Comparison of ENCODE assay signal across 11 mouse cellular contexts in the genomic region with DNA sequence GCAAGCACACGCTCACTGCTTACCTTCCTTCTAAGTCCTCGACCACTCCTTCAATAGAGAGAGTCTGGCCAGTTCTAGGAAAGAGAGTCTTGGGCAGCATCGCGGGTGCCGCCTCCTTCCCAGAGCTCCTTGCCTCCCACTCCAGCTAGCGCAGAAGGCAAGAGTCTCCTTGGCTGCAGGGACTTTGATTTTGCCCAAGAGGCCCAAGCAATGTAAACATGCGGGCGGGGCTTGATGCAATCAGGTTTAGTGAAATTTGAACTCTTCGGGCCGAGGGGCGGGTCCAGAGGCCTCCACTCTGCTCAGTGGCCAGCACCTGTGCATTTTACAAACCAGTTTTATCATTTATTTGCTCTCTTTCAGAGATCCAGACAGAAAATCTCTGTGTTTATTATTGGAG.
DNase-seq lines count a peak whose midpoint lies in the region; ATAC-seq and TF ChIP-seq lines count a peak whose summit lies in the region.
"Had no signal": no experiment of that assay in that cellular context is flagged by ENCODE, and none has a peak within 500 bp of the region (broad histone marks: within the 10 kb centered on the region; RNA-seq: fewer than 3 reads in every experiment).

No protein-coding gene starts in this region.

- WGBS in heart, embryonic 13.5 days, result 38% methylated on average over 11 of the region's 11 CpGs
- 17% methylated on average over 11 of the region's 11 CpGs for WGBS in kidney, embryonic 15.5 days
- WGBS in liver, embryonic 15.5 days (ENCODE audit: insufficient replicate concordance), result 53% methylated on average over 11 of the region's 11 CpGs
- WGBS in stomach, embryonic 16.5 days, result 26% methylated on average over 11 of the region's 11 CpGs
- 95% methylated on average over 11 of the region's 11 CpGs for WGBS in thymus, adult 2 months

- TF ChIP-seq CTCF in thymus, adult 2 months (IDR thresholded peaks at IDR 0.05; ENCODE audit: borderline replicate concordance, control insufficient read depth, extremely low read depth, insufficient read depth, low read length, poor library complexity), result no peak

- no peak for TF ChIP-seq POLR2A in thymus, adult 2 months (IDR thresholded peaks at IDR 0.05; ENCODE audit: control insufficient read depth, extremely low read depth, insufficient read depth, low read length, poor library complexity)

- peaks cover 28% of the 10 kb centered on the region for H3K36me3 ChIP-seq in heart, embryonic 13.5 days
- H3K36me3 ChIP-seq in kidney, embryonic 15.5 days, result peaks cover 65% of the 10 kb centered on the region
- no peaks in the 10 kb centered on the region for H3K36me3 ChIP-seq in liver, embryonic 15.5 days (replicated peaks)
- H3K36me3 ChIP-seq in stomach, embryonic 16.5 days (ENCODE audit: control insufficient read depth, insufficient read depth, low read length), result no peaks in the 10 kb centered on the region
- H3K36me3 ChIP-seq in thymus, adult 2 months (ENCODE audit: control insufficient read depth, insufficient read depth, low read length), result no peaks in the 10 kb centered on the region
- H3K36me3 ChIP-seq: neural tube, embryonic 12.5 days had no signal

- no peaks in the 10 kb centered on the region for H3K9me3 ChIP-seq in heart, embryonic 13.5 days
- no peaks in the 10 kb centered on the region for H3K9me3 ChIP-seq in kidney, embryonic 15.5 days (replicated peaks)
- H3K9me3 ChIP-seq in liver, embryonic 15.5 days (replicated peaks), result no peaks in the 10 kb centered on the region
- H3K9me3 ChIP-seq in stomach, embryonic 16.5 days (replicated peaks; ENCODE audit: control insufficient read depth, low read length), result no peaks in the 10 kb centered on the region
- H3K9me3 ChIP-seq: neural tube, embryonic 12.5 days had no signal

- DNase-seq in heart, postnatal 4 days, result no peak
- no peak for DNase-seq in thymus, adult 2 months
- DNase-seq in right cerebral cortex, postnatal 14 days, result no peak
- DNase-seq: B cell, adult 2 months; layer of hippocampus, postnatal 36 days had no signal

- H3K9ac ChIP-seq in heart, embryonic 13.5 days, result no peak overlapping the region
- H3K9ac ChIP-seq in kidney, embryonic 15.5 days, result no peak overlapping the region
- no peak overlapping the region for H3K9ac ChIP-seq in liver, embryonic 15.5 days
- H3K9ac ChIP-seq in stomach, embryonic 16.5 days (ENCODE audit: low read length), result peak overlapping the region; percentile 65
- H3K9ac ChIP-seq: neural tube, embryonic 12.5 days had no signal

- ATAC-seq in heart, embryonic 13.5 days (ENCODE audit: extremely low read depth, insufficient number of reproducible peaks, low FRiP score, low TSS enrichment), result no peak
- peak; percentile 93 for ATAC-seq in kidney, embryonic 15.5 days (replicated peaks; ENCODE audit: low FRiP score)
- peak; percentile 67 for ATAC-seq in liver, embryonic 15.5 days (ENCODE audit: insufficient read depth)
- ATAC-seq in stomach, embryonic 16.5 days (ENCODE audit: insufficient read depth, low FRiP score), result peak; percentile 85
- ATAC-seq in activated CD4-positive, CD25-positive, alpha-beta regulatory T cell, adult 4 months, result no peak

- H3K27ac ChIP-seq in heart, embryonic 13.5 days (replicated peaks), result peak overlapping the region; percentile 42; the same call in 1 of the 2 replicates
- peak overlapping the region; percentile 71 for H3K27ac ChIP-seq in kidney, embryonic 15.5 days
- peak overlapping the region; percentile 53 for H3K27ac ChIP-seq in liver, embryonic 15.5 days (replicated peaks)
- H3K27ac ChIP-seq in stomach, embryonic 16.5 days (ENCODE audit: low read length), result peak overlapping the region; percentile 91
- no peak overlapping the region for H3K27ac ChIP-seq in thymus, adult 2 months (ENCODE audit: control insufficient read depth, insufficient read depth, low read length)
- H3K27ac ChIP-seq: neural tube, embryonic 12.5 days had no signal

- H3K27me3 ChIP-seq in heart, embryonic 13.5 days (replicated peaks), result no peaks in the 10 kb centered on the region
- H3K27me3 ChIP-seq in kidney, embryonic 15.5 days, result no peaks in the 10 kb centered on the region
- H3K27me3 ChIP-seq in liver, embryonic 15.5 days, result no peaks in the 10 kb centered on the region
- no peaks in the 10 kb centered on the region for H3K27me3 ChIP-seq in stomach, embryonic 16.5 days (ENCODE audit: control insufficient read depth, insufficient read depth, low read length)
- no peaks in the 10 kb centered on the region for H3K27me3 ChIP-seq in thymus, adult 2 months (ENCODE audit: control insufficient read depth, insufficient read depth, low read length)
- H3K27me3 ChIP-seq: neural tube, embryonic 12.5 days had no signal

- H3K4me2 ChIP-seq in heart, embryonic 13.5 days, result peak overlapping the region; percentile 37; the same call in 1 of the 2 replicates
- peak overlapping the region; percentile 36 for H3K4me2 ChIP-seq in kidney, embryonic 15.5 days
- peak overlapping the region; percentile 51 for H3K4me2 ChIP-seq in liver, embryonic 15.5 days
- peak overlapping the region; percentile 50 for H3K4me2 ChIP-seq in stomach, embryonic 16.5 days (ENCODE audit: low read depth, low read length)
- H3K4me2 ChIP-seq: neural tube, embryonic 12.5 days had no signal

- H3K4me1 ChIP-seq in heart, embryonic 13.5 days, result peaks cover 57% of the 10 kb centered on the region
- peaks cover 25% of the 10 kb centered on the region for H3K4me1 ChIP-seq in kidney, embryonic 15.5 days
- no peaks in the 10 kb centered on the region; the same call in 1 of the 2 replicates for H3K4me1 ChIP-seq in liver, embryonic 15.5 days (replicated peaks)
- peaks cover 17% of the 10 kb centered on the region for H3K4me1 ChIP-seq in stomach, embryonic 16.5 days (ENCODE audit: control insufficient read depth, insufficient read depth, low read length)
- no peaks in the 10 kb centered on the region for H3K4me1 ChIP-seq in thymus, adult 2 months (replicated peaks; ENCODE audit: control insufficient read depth, insufficient read depth, low read length)
- H3K4me1 ChIP-seq: neural tube, embryonic 12.5 days had no signal

- peak overlapping the region; percentile 21 for H3K4me3 ChIP-seq in heart, embryonic 13.5 days
- 0 out of 2 replicates have a peak overlapping the region, but pooled peaks have one; percentile 11 for H3K4me3 ChIP-seq in kidney, embryonic 15.5 days (replicated peaks)
- peak overlapping the region; percentile 36 for H3K4me3 ChIP-seq in liver, embryonic 15.5 days (replicated peaks)
- H3K4me3 ChIP-seq in stomach, embryonic 16.5 days (replicated peaks; ENCODE audit: low read length), result peak overlapping the region; percentile 35
- H3K4me3 ChIP-seq in thymus, adult 2 months (ENCODE audit: control insufficient read depth, insufficient read depth, low read length), result no peak overlapping the region
- H3K4me3 ChIP-seq: neural tube, embryonic 12.5 days had no signal

Comparison
In these comparisons a context has a peak if more than half of its experiments do, and no peak if none do; other contexts are left out.
1. ATAC-seq: peak in kidney, embryonic 15.5 days (single experiment), liver, embryonic 15.5 days (single experiment) and stomach, embryonic 16.5 days (single experiment); none in heart, embryonic 13.5 days (single experiment) and activated CD4-positive, CD25-positive, alpha-beta regulatory T cell, adult 4 months (single experiment).
2. Peak in every context shown above with its lines, with median percentiles within 50 percentile points of each other: H3K4me2 ChIP-seq.